Mouse (Mus musculus): Measurements from ENCODE around the gene Sbk3.

DNA sequence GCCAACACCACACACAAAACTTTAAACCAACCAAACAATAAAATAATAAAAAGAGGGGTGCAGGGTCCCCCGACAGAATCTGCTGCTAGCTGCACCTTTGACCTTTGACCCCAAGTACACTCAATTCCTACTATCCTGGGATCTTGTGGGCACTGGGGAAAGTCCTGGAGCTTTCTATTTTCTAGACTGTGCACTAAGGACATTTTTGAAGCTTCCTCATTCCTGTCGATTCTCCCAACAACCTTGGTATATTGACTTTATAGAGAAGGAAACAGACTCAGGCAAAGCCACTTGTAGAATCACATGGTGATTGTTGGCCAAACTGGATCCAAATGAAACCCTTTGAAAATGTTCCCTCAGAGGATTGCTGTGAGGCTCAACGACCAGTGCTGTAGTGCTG lies 45.1 kb upstream of the Sbk3 start:
- no peak for TF ChIP-seq CTCF (IDR thresholded peaks at IDR 0.05; ENCODE audit: extremely low read depth, insufficient read depth, insufficient read length, insufficient replicate concordance)
- no peak for TF ChIP-seq POLR2A (IDR thresholded peaks at IDR 0.05; ENCODE audit: low read depth, low read length)

Measured in spleen, adult 2 months (tissue).